Mouse (Mus musculus) E14TG2a.4 (cell line): ENCODE measurements around the gene Mettl13.

Source experiments
- CTCF ChIP-seq: conservative IDR thresholded peaks from 2 replicates; pipeline ENCODE4 v1.5.1; 2014; ENCODE audit warnings: low read length
- NANOG ChIP-seq: IDR thresholded peaks from 2 replicates; pipeline ENCODE4 v1.6.1; 2014; ENCODE audit warnings: borderline replicate concordance, low read length, mixed read lengths

DNA sequence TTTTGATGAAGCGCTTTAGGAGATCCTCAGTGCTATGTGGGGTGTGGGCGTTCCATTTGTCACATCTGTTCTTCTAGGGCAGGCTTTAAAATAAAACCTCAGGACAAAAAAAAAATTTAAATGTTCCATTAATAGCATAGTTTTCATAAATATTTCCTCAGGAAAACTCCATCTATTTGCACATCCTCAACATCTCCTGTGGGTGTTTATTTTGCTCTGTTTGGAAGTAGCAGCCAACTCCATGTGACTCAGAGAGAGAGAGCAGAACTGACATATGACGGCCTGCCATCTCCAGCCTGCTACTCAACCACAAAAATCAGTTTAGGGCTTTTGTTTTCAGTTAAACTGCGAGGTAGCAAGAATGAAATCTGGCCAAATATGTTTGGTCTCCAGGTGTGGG is 41.8 kb downstream of the Mettl13 start:
- no peak for TF ChIP-seq CTCF
- TF ChIP-seq NANOG, result no peak
